Mouse (Mus musculus) MEL (cell line): ENCODE data around the gene Ppp2r5e. TPM values are rescaled to one million over a fixed set of nuclear protein-coding genes. Genes with fewer than 3 reads are reported as not detected.

ENCODE experiments used
- DNase-seq: peaks from one replicate; pipeline ENCODE4 v3.0.0; 2011; ENCODE audit warnings: low read depth, low spot score
- H3K27ac ChIP-seq: 2 replicates; pipeline ENCODE4 v1.5.1; 2012; ENCODE audit warnings: low read depth, mild to moderate bottlenecking, control low read depth, low read length, moderate library complexity; ENCODE audit not compliant: control insufficient read depth
- H3K27me3 ChIP-seq, 2 experiments: fragments of 150-350 bp in 1 of 2; sonication (generic) in 1 of 2; 2 replicates each; pipeline ENCODE4 v1.6.1; 2012; ENCODE audit warnings: low read length in 2 of 2, mild to moderate bottlenecking in 2 of 2, improper control_type of control experiment in 1 of 2, moderate library complexity in 1 of 2; ENCODE audit not compliant: insufficient read depth in 2 of 2, control insufficient read depth in 1 of 2
- H3K36me3 ChIP-seq, 2 experiments: 2 replicates each; pipeline ENCODE4 v1.6.1; 2012 to 2014; ENCODE audit warnings: low read length in 2 of 2, improper control_type of control experiment in 1 of 2, inconsistent platforms in 1 of 2, mild to moderate bottlenecking in 1 of 2; ENCODE audit not compliant: insufficient read depth in 2 of 2, control insufficient read depth in 1 of 2
- H3K4me1 ChIP-seq, 2 experiments: fragments of 150-350 bp in 1 of 2; sonication (generic) in 1 of 2; 2 replicates each; pipeline ENCODE4 v1.6.1; 2012; ENCODE audit warnings: low read length in 2 of 2, improper control_type of control experiment in 1 of 2, mild to moderate bottlenecking in 1 of 2; ENCODE audit not compliant: insufficient read depth in 2 of 2, control insufficient read depth in 1 of 2
- H3K4me3 ChIP-seq, 2 experiments: fragments of 150-350 bp in 1 of 2; sonication (generic) in 1 of 2; 2 replicates each; pipeline ENCODE4 v1.5.1; 2012; ENCODE audit warnings: low read depth in 2 of 2, low read length in 2 of 2, mild to moderate bottlenecking in 2 of 2, moderate library complexity in 2 of 2, control low read depth in 1 of 2, improper control_type of control experiment in 1 of 2; ENCODE audit not compliant: control insufficient read depth in 1 of 2, insufficient read depth in 1 of 2
- H3K79me2 ChIP-seq: 2 replicates; pipeline ENCODE4 v1.6.1; 2012; ENCODE audit warnings: mild to moderate bottlenecking, low read length, moderate library complexity; ENCODE audit not compliant: control insufficient read depth, poor library complexity, insufficient read depth
- H3K9ac ChIP-seq: 2 replicates; pipeline ENCODE4 v1.6.1; 2012; ENCODE audit warnings: low read depth, mild to moderate bottlenecking, control low read depth, low read length, moderate library complexity; ENCODE audit not compliant: control insufficient read depth, poor library complexity, severe bottlenecking
- H3K9me3 ChIP-seq: fragments of 150-350 bp; sonication (generic); replicated peaks from 2 replicates; pipeline ENCODE4 v1.6.1; 2012; ENCODE audit warnings: mild to moderate bottlenecking, low read length, improper control_type of control experiment, moderate library complexity; ENCODE audit not compliant: insufficient read depth
- CHD1 ChIP-seq: IDR thresholded peaks from 2 replicates; pipeline ENCODE4 v1.6.1; 2012; ENCODE audit warnings: low read depth, mild to moderate bottlenecking, inconsistent platforms, low read length, improper control_type of control experiment
- CHD2 ChIP-seq: IDR thresholded peaks from 2 replicates; pipeline ENCODE4 v1.6.1; 2011; ENCODE audit warnings: low read length, improper control_type of control experiment
- ELF1 ChIP-seq: IDR thresholded peaks from 2 replicates; pipeline ENCODE4 v1.6.1; 2014; ENCODE audit warnings: low read depth, mild to moderate bottlenecking, inconsistent platforms, low read length, improper control_type of control experiment, moderate library complexity
- EP300 ChIP-seq, 2 experiments: IDR thresholded peaks; 2 replicates each; pipeline ENCODE4 v1.6.1; 2011; ENCODE audit warnings: improper control_type of control experiment in 2 of 2, low read length in 2 of 2, low read depth in 1 of 2, mild to moderate bottlenecking in 1 of 2
- ETS1 ChIP-seq: IDR thresholded peaks from 2 replicates; pipeline ENCODE4 v1.6.1; 2012; ENCODE audit warnings: low read depth, mild to moderate bottlenecking, inconsistent platforms, low read length, improper control_type of control experiment, moderate library complexity
- GATA1 ChIP-seq: IDR thresholded peaks from 2 replicates; pipeline ENCODE4 v1.6.1; 2011; ENCODE audit warnings: low read depth, low read length, improper control_type of control experiment
- HCFC1 ChIP-seq: IDR thresholded peaks from 2 replicates; pipeline ENCODE4 v1.6.1; 2012; ENCODE audit warnings: low read depth, mild to moderate bottlenecking, inconsistent platforms, low read length, improper control_type of control experiment, moderate library complexity
- KAT2A ChIP-seq: conservative IDR thresholded peaks from 2 replicates; pipeline ENCODE4 v1.6.1; 2012; ENCODE audit warnings: low read depth, low read length, improper control_type of control experiment, inconsistent platforms
- MAFK ChIP-seq: IDR thresholded peaks from 2 replicates; pipeline ENCODE4 v1.6.1; 2011; ENCODE audit warnings: low read depth, mild to moderate bottlenecking, low read length, improper control_type of control experiment, borderline replicate concordance
- MAZ ChIP-seq: IDR thresholded peaks from 2 replicates; pipeline ENCODE4 v1.6.1; 2012; ENCODE audit warnings: low read depth, mild to moderate bottlenecking, inconsistent platforms, low read length, improper control_type of control experiment
- MXI1 ChIP-seq: IDR thresholded peaks from 2 replicates; pipeline ENCODE4 v1.6.1; 2011; ENCODE audit warnings: mild to moderate bottlenecking, low read depth, low read length, improper control_type of control experiment
- NELFE ChIP-seq: IDR thresholded peaks from 2 replicates; pipeline ENCODE4 v1.6.1; 2011; ENCODE audit warnings: low read depth, low read length, improper control_type of control experiment
- NRF1 ChIP-seq: IDR thresholded peaks from 2 replicates; pipeline ENCODE4 v1.6.1; 2014; ENCODE audit warnings: low read depth, mild to moderate bottlenecking, inconsistent platforms, low read length, improper control_type of control experiment, moderate library complexity; ENCODE audit not compliant: poor library complexity, insufficient read depth, severe bottlenecking
- POLR2A ChIP-seq, 2 experiments: IDR thresholded peaks; 2 replicates each; pipeline ENCODE4 v1.6.1; 2011 to 2012; ENCODE audit warnings: low read length in 2 of 2, mild to moderate bottlenecking in 2 of 2, control low read depth in 1 of 2, improper control_type of control experiment in 1 of 2, low read depth in 1 of 2, moderate library complexity in 1 of 2; ENCODE audit not compliant: control insufficient read depth in 1 of 2, insufficient read depth in 1 of 2, poor library complexity in 1 of 2
- POLR2AphosphoS2 ChIP-seq: IDR thresholded peaks from 2 replicates; pipeline ENCODE4 v1.6.1; 2011; ENCODE audit warnings: low read length, improper control_type of control experiment
- RAD21 ChIP-seq: IDR thresholded peaks from 2 replicates; pipeline ENCODE4 v1.6.1; 2011; ENCODE audit warnings: mild to moderate bottlenecking, low read depth, low read length, improper control_type of control experiment
- RCOR1 ChIP-seq: IDR thresholded peaks from 2 replicates; pipeline ENCODE4 v1.6.1; 2012; ENCODE audit warnings: low read depth, mild to moderate bottlenecking, inconsistent platforms, low read length, improper control_type of control experiment
- SIN3A ChIP-seq: IDR thresholded peaks from 2 replicates; pipeline ENCODE4 v1.6.1; 2012; ENCODE audit warnings: low read length, improper control_type of control experiment, inconsistent platforms
- SMC3 ChIP-seq: IDR thresholded peaks from 2 replicates; pipeline ENCODE4 v1.6.1; 2011; ENCODE audit warnings: low read depth, low read length, improper control_type of control experiment
- TBP ChIP-seq: IDR thresholded peaks from 2 replicates; pipeline ENCODE4 v1.8.0; 2011; ENCODE audit warnings: low read depth, low read length, improper control_type of control experiment
- TCF12 ChIP-seq: IDR thresholded peaks from 2 replicates; pipeline ENCODE4 v1.6.1; 2014; ENCODE audit warnings: low read depth, mild to moderate bottlenecking, inconsistent platforms, low read length, improper control_type of control experiment, moderate library complexity
- USF1 ChIP-seq: IDR thresholded peaks from 2 replicates; pipeline ENCODE4 v1.6.1; 2014; ENCODE audit warnings: low read depth, mild to moderate bottlenecking, inconsistent platforms, low read length, improper control_type of control experiment, moderate library complexity
- ZKSCAN1 ChIP-seq: IDR thresholded peaks from 2 replicates; pipeline ENCODE4 v1.6.1; 2012; ENCODE audit warnings: low read depth, mild to moderate bottlenecking, inconsistent platforms, low read length, improper control_type of control experiment, moderate library complexity
- ZMIZ1 ChIP-seq: IDR thresholded peaks from 2 replicates; pipeline ENCODE4 v1.6.1; 2012; ENCODE audit warnings: low read depth, mild to moderate bottlenecking, inconsistent platforms, low read length, improper control_type of control experiment, moderate library complexity
- polyA plus RNA-seq, 2 experiments: library from polyadenylated mRNA; stranded (reverse) in 1 of 2; unstranded in 1 of 2; fragments of >175 nt in 1 of 2; fragments of >200 nt in 1 of 2; gene quantifications; 2 replicates each; pipeline versions ENCODE4 v1.2.1 to v1.2.4; 2012; ENCODE audit warnings: low replicate concordance in 2 of 2, low read depth in 1 of 2; ENCODE audit not compliant: insufficient read length in 2 of 2, insufficient read depth in 1 of 2, missing spikeins in 1 of 2
- total RNA-seq: library from RNA; depleted of rRNA; stranded (reverse); fragments of 300-350 nt; gene quantifications from 2 replicates; pipeline ENCODE4 v1.2.3, GENCODE M21; 2012

The Ppp2r5e gene
- total and polyA plus RNA-seq, 3 experiments: 9.0 to 200 (median 21.3) TPM

GRCm38 (mm10) chr12:75547174-75547573 lies 48.9 kb downstream of the Ppp2r5e start:
- Histone ChIP-seq H3K27ac (no peak overlapping the region), H3K4me3 (no peak overlapping the region), H3K79me2 (peaks cover 25% of the 10 kb centered on the region), H3K36me3 (no peaks in the 10 kb centered on the region; a peak in 1 of 4 replicates), H3K4me1 (no peaks in the 10 kb centered on the region), H3K9me3 (no peaks in the 10 kb centered on the region), H3K27me3 (no peaks in the 10 kb centered on the region), H3K9ac (no peak overlapping the region)
- DNase-seq: no peak
- TF ChIP-seq GATA1: no peak
- TF ChIP-seq USF1: no peak
- TF ChIP-seq POLR2AphosphoS2: no peak
- TF ChIP-seq SIN3A: no peak
- TF ChIP-seq ETS1: no peak
- TF ChIP-seq ZKSCAN1: no peak
- TF ChIP-seq RCOR1: no peak
- TF ChIP-seq CHD2: no peak
- no peak for TF ChIP-seq NRF1
- no peak for TF ChIP-seq TBP
- no peak for TF ChIP-seq MAZ
- no peak for TF ChIP-seq SMC3
- TF ChIP-seq ELF1: no peak
- TF ChIP-seq POLR2A (IDR thresholded peaks at IDR 0.05; ENCODE audit: control insufficient read depth in 1 of 2, insufficient read depth in 1 of 2, low read depth in 1 of 2, low read length in 2 of 2, poor library complexity in 1 of 2): no peak
- TF ChIP-seq HCFC1: no peak
- no peak for TF ChIP-seq ZMIZ1

- Histone ChIP-seq H3K9me3 (no peaks in the 10 kb centered on the region), H3K4me3 (no peak overlapping the region), H3K79me2 (peaks cover 25% of the 10 kb centered on the region), H3K27me3 (no peaks in the 10 kb centered on the region), H3K27ac (no peak overlapping the region), H3K4me1 (no peaks in the 10 kb centered on the region), H3K9ac (no peak overlapping the region), H3K36me3 (no peaks in the 10 kb centered on the region; a peak in 1 of 4 replicates)
- DNase-seq: no peak
- TF ChIP-seq GATA1 (no peak), TCF12 (no peak), SIN3A (no peak), HCFC1 (no peak), ETS1 (no peak), EP300 (IDR thresholded peaks at IDR 0.05; ENCODE audit: low read depth in 1 of 2, low read length in 2 of 2) (no peak), POLR2A (IDR thresholded peaks at IDR 0.05; ENCODE audit: control insufficient read depth in 1 of 2, insufficient read depth in 1 of 2, low read depth in 1 of 2, low read length in 2 of 2, poor library complexity in 1 of 2) (no peak), RCOR1 (no peak), CHD1 (no peak), NELFE (no peak), MXI1 (no peak), RAD21 (no peak), KAT2A (no peak), MAFK (no peak)
Observed at GRCm38 (mm10) chr12:75546241-75546640, 49.8 kb downstream of the Ppp2r5e start.
